Mouse (Mus musculus): ENCODE measurements around the gene Flii. TPM values are rescaled to one million over a fixed set of nuclear protein-coding genes. Genes with fewer than 3 reads are reported as not detected.

Flii gene
- polyA plus RNA-seq, 1 experiment: 152 TPM

- TF ChIP-seq CTCF (IDR thresholded peaks at IDR 0.05; ENCODE audit: borderline replicate concordance, extremely low read depth, insufficient read depth, insufficient read length) (no peak), POLR2A (IDR thresholded peaks at IDR 0.05; ENCODE audit: borderline replicate concordance, extremely low read depth, insufficient read depth, insufficient read length, poor library complexity, severe bottlenecking) (no peak)
- no peak for DNase-seq (ENCODE audit: low read depth)
Measured at GRCm38 (mm10) chr11:60712639-60713255, 14.3 kb downstream of the Flii start.

- DNase-seq (ENCODE audit: low read depth): no peak
- TF ChIP-seq CTCF (IDR thresholded peaks at IDR 0.05; ENCODE audit: borderline replicate concordance, extremely low read depth, insufficient read depth, insufficient read length) (no peak), POLR2A (IDR thresholded peaks at IDR 0.05; ENCODE audit: borderline replicate concordance, extremely low read depth, insufficient read depth, insufficient read length, poor library complexity, severe bottlenecking) (no peak)
Measured at GRCm38 (mm10) chr11:60712040-60712439, 15.0 kb downstream of the Flii start.

GRCm38 (mm10) chr11:60711218-60711617 is 15.8 kb downstream of the Flii start:
- TF ChIP-seq POLR2A (IDR thresholded peaks at IDR 0.05; ENCODE audit: borderline replicate concordance, extremely low read depth, insufficient read depth, insufficient read length, poor library complexity, severe bottlenecking) (no peak), CTCF (IDR thresholded peaks at IDR 0.05; ENCODE audit: borderline replicate concordance, extremely low read depth, insufficient read depth, insufficient read length) (no peak)
- no peak for DNase-seq (ENCODE audit: low read depth)

- TF ChIP-seq CTCF (IDR thresholded peaks at IDR 0.05; ENCODE audit: borderline replicate concordance, extremely low read depth, insufficient read depth, insufficient read length): no peak
- no peak for TF ChIP-seq POLR2A (IDR thresholded peaks at IDR 0.05; ENCODE audit: borderline replicate concordance, extremely low read depth, insufficient read depth, insufficient read length, poor library complexity, severe bottlenecking)
- DNase-seq (ENCODE audit: low read depth): no peak
Measured at GRCm38 (mm10) chr11:60709481-60710465, 17.3 kb downstream of the Flii start.

GRCm38 (mm10) chr11:60708631-60709030 is 18.4 kb downstream of the Flii start:
- no peak for TF ChIP-seq POLR2A (IDR thresholded peaks at IDR 0.05; ENCODE audit: borderline replicate concordance, extremely low read depth, insufficient read depth, insufficient read length, poor library complexity, severe bottlenecking)
- DNase-seq (ENCODE audit: low read depth): no peak

GRCm38 (mm10) chr11:60707672-60708071 is 19.4 kb downstream of the Flii start:
- no peak for DNase-seq (ENCODE audit: low read depth)

GRCm38 (mm10) chr11:60706696-60707480 is 20.2 kb downstream of the Flii start:
- DNase-seq (ENCODE audit: low read depth): no peak
- TF ChIP-seq POLR2A (IDR thresholded peaks at IDR 0.05; ENCODE audit: borderline replicate concordance, extremely low read depth, insufficient read depth, insufficient read length, poor library complexity, severe bottlenecking) (no peak), CTCF (IDR thresholded peaks at IDR 0.05; ENCODE audit: borderline replicate concordance, extremely low read depth, insufficient read depth, insufficient read length) (no peak)

More at GRCm38 (mm10) chr11:60707672-60708071, 19.4 kb downstream of the Flii start:
- no peak for TF ChIP-seq POLR2A (IDR thresholded peaks at IDR 0.05; ENCODE audit: borderline replicate concordance, extremely low read depth, insufficient read depth, insufficient read length, poor library complexity, severe bottlenecking)
- TF ChIP-seq CTCF (IDR thresholded peaks at IDR 0.05; ENCODE audit: borderline replicate concordance, extremely low read depth, insufficient read depth, insufficient read length): no peak

GRCm38 (mm10) chr11:60706076-60706475 is 21.0 kb downstream of the Flii start:
- no peak for DNase-seq (ENCODE audit: low read depth)

GRCm38 (mm10) chr11:60705255-60705654 is 21.8 kb downstream of the Flii start:
- TF ChIP-seq CTCF (IDR thresholded peaks at IDR 0.05; ENCODE audit: borderline replicate concordance, extremely low read depth, insufficient read depth, insufficient read length) (no peak), POLR2A (IDR thresholded peaks at IDR 0.05; ENCODE audit: borderline replicate concordance, extremely low read depth, insufficient read depth, insufficient read length, poor library complexity, severe bottlenecking) (no peak)
- DNase-seq (ENCODE audit: low read depth): no peak

More at GRCm38 (mm10) chr11:60706076-60706475, 21.0 kb downstream of the Flii start:
- TF ChIP-seq CTCF (IDR thresholded peaks at IDR 0.05; ENCODE audit: borderline replicate concordance, extremely low read depth, insufficient read depth, insufficient read length) (no peak), POLR2A (IDR thresholded peaks at IDR 0.05; ENCODE audit: borderline replicate concordance, extremely low read depth, insufficient read depth, insufficient read length, poor library complexity, severe bottlenecking) (no peak)

GRCm38 (mm10) chr11:60704023-60704880 is 22.8 kb downstream of the Flii start:
- no peak for DNase-seq (ENCODE audit: low read depth)
- TF ChIP-seq CTCF (IDR thresholded peaks at IDR 0.05; ENCODE audit: borderline replicate concordance, extremely low read depth, insufficient read depth, insufficient read length) (no peak), POLR2A (IDR thresholded peaks at IDR 0.05; ENCODE audit: borderline replicate concordance, extremely low read depth, insufficient read depth, insufficient read length, poor library complexity, severe bottlenecking) (no peak)

All from brain, embryonic 14.5 days (tissue).